Mouse (Mus musculus) macrophage (primary cell): ENCODE data around the gene Minpp1. TPM values are rescaled to one million over a fixed set of nuclear protein-coding genes. Genes with fewer than 3 reads are reported as not detected.

Source experiments
- H3K27ac ChIP-seq: fragments of 350-480 bp; formaldehyde crosslinking; 2 replicates; pipeline ENCODE4 v1.9.0; 2021
- H3K36me3 ChIP-seq: fragments of 350-480 bp; formaldehyde crosslinking; 2 replicates; pipeline ENCODE4 v1.9.0; 2021; ENCODE audit errors: inconsistent target
- H3K4me3 ChIP-seq: fragments of 350-480 bp; formaldehyde crosslinking; 2 replicates; pipeline ENCODE4 v1.9.0; 2021; ENCODE audit errors: inconsistent target
- H3K79me2 ChIP-seq: fragments of 350-480 bp; formaldehyde crosslinking; 2 replicates; pipeline ENCODE4 v1.9.0; 2021; ENCODE audit errors: inconsistent target
- WGBS: methylation state at CpG from one replicate; pipeline ENCODE4 v1.1.7; 2026; ENCODE audit warnings: inconsistent platforms; ENCODE audit not compliant: missing documents; 5-methylcytosine and 5-hydroxymethylcytosine counted together
- polyA plus RNA-seq: library from polyadenylated mRNA; stranded (reverse); fragments of 250-400 nt; gene quantifications from 3 replicates; pipeline ENCODE4 v1.2.4, GENCODE M21; 2018; ENCODE audit warnings: inconsistent platforms

Gene Minpp1
- polyA plus RNA-seq, 1 experiment from 2014 or later = 17.2 TPM

- 100% methylated on average over 5 of the region's 5 CpGs for WGBS
- H3K4me3 ChIP-seq = no peak overlapping the region
- peaks cover 7% of the 10 kb centered on the region; the same call in 1 of the 2 replicates for H3K36me3 ChIP-seq
- H3K27ac ChIP-seq = no peak overlapping the region
- H3K79me2 ChIP-seq = no peaks in the 10 kb centered on the region; the same call in 1 of the 2 replicates
Measured at GRCm38 (mm10) chr19:32498002-32498401, 12.4 kb downstream of the Minpp1 start.

DNA sequence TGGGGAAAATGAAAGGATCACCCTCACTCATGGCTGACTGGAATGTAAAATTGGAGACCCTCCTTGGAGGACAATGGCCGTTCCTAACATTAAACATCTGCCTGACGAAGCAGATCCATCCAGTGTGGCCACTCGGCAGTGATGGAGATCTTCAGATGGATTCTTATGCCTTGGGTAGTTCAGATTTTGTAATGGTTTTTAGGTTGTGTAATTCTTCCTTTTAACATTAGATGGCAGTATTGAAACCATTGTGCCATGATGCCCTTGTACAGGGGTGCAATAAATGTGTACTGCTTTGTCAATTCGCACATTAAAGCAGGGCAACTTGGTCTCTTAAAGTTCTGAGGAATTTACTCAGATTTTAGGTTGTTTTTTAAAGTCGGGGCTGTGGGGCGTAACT is 15.8 kb downstream of the Minpp1 start:
- Histone ChIP-seq H3K4me3 (no peak overlapping the region), H3K36me3 (peaks cover 18% of the 10 kb centered on the region; the same call in 1 of the 2 replicates), H3K79me2 (no peaks in the 10 kb centered on the region; the same call in 1 of the 2 replicates), H3K27ac (no peak overlapping the region)
- WGBS = 71% methylated on average over 6 of the region's 6 CpGs

GRCm38 (mm10) chr19:32506081-32506480 is 20.5 kb downstream of the Minpp1 start:
- no peak overlapping the region for H3K4me3 ChIP-seq
- 97% methylated on average over 8 of the region's 8 CpGs for WGBS
- H3K36me3 ChIP-seq = peaks cover 17% of the 10 kb centered on the region; the same call in 1 of the 2 replicates
- no peak overlapping the region for H3K27ac ChIP-seq
- H3K79me2 ChIP-seq = no peaks in the 10 kb centered on the region; the same call in 1 of the 2 replicates

- peaks cover 19% of the 10 kb centered on the region; the same call in 1 of the 2 replicates for H3K36me3 ChIP-seq
- H3K4me3 ChIP-seq = no peak overlapping the region
- WGBS = 65% methylated on average over 5 of the region's 5 CpGs
- H3K27ac ChIP-seq = no peak overlapping the region
- no peaks in the 10 kb centered on the region; the same call in 1 of the 2 replicates for H3K79me2 ChIP-seq
Measured at GRCm38 (mm10) chr19:32506514-32506913, 20.9 kb downstream of the Minpp1 start.

- no peak overlapping the region for H3K27ac ChIP-seq
- peaks cover 19% of the 10 kb centered on the region; the same call in 1 of the 2 replicates for H3K36me3 ChIP-seq
- 96% methylated on average over 6 of the region's 6 CpGs for WGBS
- H3K4me3 ChIP-seq = no peak overlapping the region
- no peaks in the 10 kb centered on the region; the same call in 1 of the 2 replicates for H3K79me2 ChIP-seq
Measured at GRCm38 (mm10) chr19:32507100-32507499, 21.5 kb downstream of the Minpp1 start.

DNA sequence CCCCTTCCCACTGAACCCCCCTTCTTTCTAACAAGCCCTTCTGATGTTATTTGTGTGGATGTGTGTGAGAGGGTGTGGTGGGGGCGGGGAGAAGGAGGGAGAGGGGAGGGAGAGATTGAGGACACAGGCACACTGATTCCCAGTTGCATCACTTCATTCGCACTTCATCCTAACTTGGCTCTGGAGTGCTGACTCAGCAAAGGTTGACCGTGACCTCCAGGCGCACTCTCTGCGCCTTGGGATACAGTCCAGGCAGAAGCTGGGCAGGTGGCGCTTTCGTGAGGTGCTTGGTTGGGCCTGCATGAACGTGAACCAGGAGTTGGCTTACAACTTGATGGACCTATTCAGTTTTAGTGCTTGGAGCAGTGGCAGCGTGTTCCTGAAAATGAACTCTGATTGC is 22.0 kb downstream of the Minpp1 start:
- 88% methylated on average over 9 of the region's 9 CpGs for WGBS
- Histone ChIP-seq H3K79me2 (no peaks in the 10 kb centered on the region; the same call in 1 of the 2 replicates), H3K4me3 (no peak overlapping the region), H3K27ac (no peak overlapping the region), H3K36me3 (peaks cover 19% of the 10 kb centered on the region; the same call in 1 of the 2 replicates)

DNA sequence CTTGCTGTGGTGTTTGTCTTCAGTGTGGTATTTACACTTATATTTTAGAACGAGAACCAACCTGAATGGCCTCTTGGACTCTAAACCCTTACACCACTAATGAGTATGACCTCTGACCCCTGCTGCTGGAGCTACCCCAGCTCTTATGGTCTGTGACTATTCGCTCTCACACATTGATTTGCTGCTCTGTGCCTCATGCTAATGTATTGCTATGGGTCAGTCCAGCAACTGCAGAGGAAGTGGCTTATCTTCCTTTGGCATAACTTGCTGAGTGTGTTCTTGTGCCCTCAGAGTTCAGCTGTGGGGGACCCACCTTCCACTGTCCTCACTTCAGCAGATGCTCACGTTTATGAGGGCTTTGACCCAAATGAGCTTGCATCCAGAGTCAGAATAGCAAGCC is 24.7 kb downstream of the Minpp1 start:
- Histone ChIP-seq H3K27ac (no peak overlapping the region), H3K36me3 (peaks cover 30% of the 10 kb centered on the region; the same call in 1 of the 2 replicates), H3K4me3 (no peak overlapping the region), H3K79me2 (no peaks in the 10 kb centered on the region)
- 80% methylated on average over 3 of the region's 3 CpGs for WGBS

GRCm38 (mm10) chr19:32510962-32511361 is 25.4 kb downstream of the Minpp1 start:
- no peak overlapping the region for H3K27ac ChIP-seq
- 96% methylated on average over 6 of the region's 6 CpGs for WGBS
- H3K36me3 ChIP-seq = peaks cover 28% of the 10 kb centered on the region; the same call in 1 of the 2 replicates
- no peaks in the 10 kb centered on the region for H3K79me2 ChIP-seq
- H3K4me3 ChIP-seq = no peak overlapping the region

DNA sequence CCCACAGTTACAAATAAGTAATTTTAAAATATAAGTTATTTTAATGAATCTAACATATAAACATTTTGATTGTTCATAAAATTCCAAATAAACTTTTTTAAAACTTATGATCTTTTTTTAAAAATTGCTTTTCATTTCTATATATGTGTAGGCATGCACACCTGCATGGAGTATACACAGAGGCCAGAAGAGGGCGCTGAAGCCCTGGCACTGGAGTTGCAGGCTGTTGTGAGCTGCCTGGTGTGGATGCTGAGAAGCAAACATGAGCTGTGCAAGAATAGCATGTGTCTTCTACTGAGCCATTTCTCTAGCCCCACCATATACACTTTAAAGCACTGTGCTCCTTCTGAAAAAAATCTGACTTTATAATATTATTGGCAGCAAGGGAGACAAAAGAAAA is 26.9 kb downstream of the Minpp1 start:
- H3K27ac ChIP-seq = no peak overlapping the region
- no peaks in the 10 kb centered on the region for H3K79me2 ChIP-seq
- 14% methylated on average over 1 of the region's 1 CpGs for WGBS
- H3K4me3 ChIP-seq = no peak overlapping the region
- peaks cover 25% of the 10 kb centered on the region; the same call in 1 of the 2 replicates for H3K36me3 ChIP-seq

DNA sequence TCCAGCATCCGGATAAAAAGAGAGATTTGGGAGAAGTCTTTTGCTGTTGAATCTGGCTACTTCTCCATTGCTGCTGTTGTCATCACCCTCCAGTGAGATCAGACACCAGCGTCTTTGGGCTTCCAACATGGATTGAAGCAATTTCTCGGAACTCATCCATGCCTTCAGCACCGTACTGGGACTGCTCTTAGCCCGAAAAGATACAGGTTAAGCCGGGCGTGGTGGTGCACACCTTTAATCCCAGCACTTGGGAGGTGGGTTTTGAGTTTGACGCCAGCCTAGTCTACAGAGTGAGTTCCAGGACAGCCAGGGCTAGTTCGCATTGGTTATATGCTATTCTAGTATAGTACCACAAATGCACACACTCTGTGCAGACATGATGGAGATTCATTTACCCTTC is 31.0 kb downstream of the Minpp1 start:
- 99% methylated on average over 8 of the region's 9 CpGs for WGBS
- Histone ChIP-seq H3K27ac (no peak overlapping the region), H3K79me2 (no peaks in the 10 kb centered on the region), H3K36me3 (peaks cover 17% of the 10 kb centered on the region; the same call in 1 of the 2 replicates), H3K4me3 (no peak overlapping the region)

GRCm38 (mm10) chr19:32521446-32521845 is 35.9 kb downstream of the Minpp1 start:
- no peaks in the 10 kb centered on the region for H3K79me2 ChIP-seq
- no peak overlapping the region for H3K27ac ChIP-seq
- 95% methylated on average over 3 of the region's 3 CpGs for WGBS
- H3K4me3 ChIP-seq = no peak overlapping the region
- H3K36me3 ChIP-seq = no peaks in the 10 kb centered on the region

- no peaks in the 10 kb centered on the region for H3K36me3 ChIP-seq
- no peaks in the 10 kb centered on the region for H3K79me2 ChIP-seq
- no peak overlapping the region for H3K27ac ChIP-seq
- WGBS = 95% methylated on average over 5 of the region's 5 CpGs
- no peak overlapping the region for H3K4me3 ChIP-seq
Measured at GRCm38 (mm10) chr19:32522247-32522646, 36.7 kb downstream of the Minpp1 start.

- Histone ChIP-seq H3K27ac (no peak overlapping the region), H3K4me3 (no peak overlapping the region), H3K36me3 (no peaks in the 10 kb centered on the region), H3K79me2 (no peaks in the 10 kb centered on the region)
- 91% methylated on average over 8 of the region's 8 CpGs for WGBS
Measured at GRCm38 (mm10) chr19:32522753-32523307, 37.3 kb downstream of the Minpp1 start.

DNA sequence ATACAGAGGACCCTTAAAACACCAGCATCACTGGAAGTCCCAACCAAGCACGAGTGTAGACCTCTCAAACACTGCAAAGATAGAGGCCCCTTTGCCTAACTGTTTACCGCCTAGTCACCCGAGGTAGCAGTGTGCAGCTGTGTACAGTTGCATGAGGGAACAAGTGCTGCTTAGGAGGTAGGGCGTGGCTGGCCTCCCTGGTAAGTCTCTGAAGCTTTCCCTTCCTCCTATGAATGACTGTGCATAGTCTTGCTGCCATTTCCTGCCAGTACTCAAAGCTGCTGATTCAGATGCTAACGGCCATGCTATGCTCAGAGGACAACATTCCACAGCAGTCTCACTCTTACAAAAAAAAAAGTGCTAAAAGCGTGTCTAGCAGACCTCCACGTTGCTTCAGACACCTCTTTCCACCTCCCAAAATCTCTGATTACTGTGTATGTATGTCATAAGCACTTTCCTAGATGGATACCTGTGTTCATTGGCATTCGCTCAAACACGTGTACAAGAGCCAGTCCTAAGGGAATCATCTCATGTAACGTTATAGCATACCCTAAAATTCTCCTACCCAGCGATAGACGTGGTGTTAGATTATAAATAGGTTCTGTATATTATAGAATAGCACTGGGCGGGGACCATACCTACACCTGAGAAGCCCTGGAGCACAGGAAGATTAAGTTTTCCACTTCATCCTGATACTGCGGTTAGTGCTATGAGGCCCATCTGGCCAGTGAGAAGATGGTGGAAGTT is 38.4 kb downstream of the Minpp1 start:
- H3K27ac ChIP-seq = peak overlapping the region; percentile 32
- WGBS = 42% methylated on average over 13 of the region's 14 CpGs
- no peak overlapping the region for H3K4me3 ChIP-seq
- no peaks in the 10 kb centered on the region for H3K79me2 ChIP-seq
- H3K36me3 ChIP-seq = no peaks in the 10 kb centered on the region

DNA sequence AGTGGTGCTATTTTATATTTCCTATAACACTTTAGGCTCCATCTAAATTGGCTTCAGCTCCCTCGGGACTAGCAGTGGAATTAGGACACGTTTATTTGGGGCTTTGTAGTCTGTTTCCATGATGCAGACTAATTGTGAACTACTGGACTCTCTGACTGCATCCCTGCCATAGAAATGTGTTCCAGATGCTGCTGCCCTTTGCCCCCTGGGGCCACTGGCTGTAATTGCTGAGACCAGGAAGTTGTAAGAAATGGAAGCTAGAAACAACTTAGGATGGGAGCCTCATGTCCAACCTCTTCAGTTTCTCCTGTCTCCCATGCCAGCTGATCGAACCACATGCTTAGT is 38.9 kb downstream of the Minpp1 start:
- WGBS = 90% methylated on average over 3 of the region's 3 CpGs
- Histone ChIP-seq H3K36me3 (no peaks in the 10 kb centered on the region), H3K4me3 (no peak overlapping the region), H3K27ac (peak overlapping the region; percentile 32; the same call in 1 of the 2 replicates), H3K79me2 (no peaks in the 10 kb centered on the region)
